Mouse (Mus musculus) adrenal gland, adult 18-20 months (tissue): ENCODE measurements around the gene Ubb. TPM values are rescaled to one million over a fixed set of nuclear protein-coding genes. Genes with fewer than 3 reads are reported as not detected.

Source experiments
- DNase-seq, 2 experiments: peaks; one replicate each; pipeline ENCODE4 v3.0.0; 2021 to 2022; ENCODE audit warnings: low spot score in 2 of 2
- total RNA-seq, 2 experiments: library from RNA; stranded (reverse); gene quantifications; 1 replicate in 1 of 2; 2 replicates in 1 of 2; pipeline ENCODE4 v1.2.3; 2021

The Ubb gene
- total RNA-seq, 2 experiments from 2014 or later, result 1,040 to 1,434 TPM

DNA sequence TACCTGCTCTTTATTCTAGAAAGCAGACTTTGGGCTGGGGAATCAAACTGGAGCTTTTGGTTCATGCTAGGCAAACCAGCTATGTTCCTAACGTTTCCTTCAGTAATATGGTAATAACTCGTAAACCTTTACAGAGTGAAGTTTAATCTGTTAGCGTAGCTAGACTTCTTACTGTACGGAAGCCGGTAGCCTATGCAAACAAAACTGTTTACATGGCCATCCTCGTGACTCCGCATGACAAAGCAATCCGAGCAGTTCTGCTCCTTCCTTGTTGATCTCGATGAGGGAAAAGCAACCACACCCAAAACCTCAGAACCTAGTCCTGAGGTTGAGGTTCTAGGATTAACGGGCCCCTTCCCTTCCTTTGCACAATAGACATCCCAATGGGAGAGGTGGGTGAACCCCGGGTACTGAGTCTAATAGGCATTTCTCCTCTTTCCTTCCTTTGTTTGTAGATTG lies 715 bp upstream of the Ubb start:
- peak; percentile 41 to 49 for DNase-seq

DNA sequence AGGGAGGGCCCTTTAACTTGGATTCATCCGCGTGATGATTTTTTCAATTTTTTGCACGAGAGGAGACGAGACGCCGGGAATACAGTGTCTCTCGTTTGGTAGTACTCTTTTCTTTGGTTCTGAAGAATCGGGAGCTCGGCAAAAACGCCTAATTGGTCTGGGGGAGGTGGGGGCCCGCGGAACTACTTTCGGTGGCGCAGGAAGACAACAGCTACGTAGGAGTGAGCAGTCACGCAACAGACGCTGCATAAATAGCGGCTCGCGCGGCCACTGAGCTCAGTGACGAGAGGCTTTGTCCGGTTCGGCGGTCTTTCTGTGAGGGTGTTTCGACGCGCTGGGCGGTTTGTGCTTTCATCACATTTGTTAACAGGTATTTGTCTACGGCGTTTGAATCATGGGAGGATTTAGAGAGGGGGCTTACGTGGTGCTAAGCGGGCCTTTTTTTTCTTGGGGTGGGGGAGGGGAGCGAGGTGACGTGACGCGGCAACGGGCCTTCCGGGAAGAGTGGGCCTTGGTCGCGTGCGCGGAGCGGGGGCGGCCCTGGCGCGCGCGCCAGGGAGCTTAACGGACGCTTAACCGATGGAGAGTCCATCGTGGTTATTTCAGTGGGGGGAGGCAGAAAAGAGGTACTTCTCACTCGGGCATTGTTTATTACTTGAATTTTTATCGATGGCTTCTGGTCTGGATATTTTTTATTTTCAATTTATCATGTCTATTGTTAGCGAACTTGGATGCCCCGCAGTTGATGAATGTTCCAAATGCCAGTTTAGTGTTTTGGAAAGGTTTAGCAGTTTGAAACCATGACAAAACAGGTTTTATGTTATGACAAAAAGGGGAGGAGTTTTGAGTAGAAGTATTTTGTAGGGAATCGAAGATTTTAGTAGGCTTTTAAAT lies 502 bp downstream of the Ubb start:
- DNase-seq, result peak; percentile 93

DNA sequence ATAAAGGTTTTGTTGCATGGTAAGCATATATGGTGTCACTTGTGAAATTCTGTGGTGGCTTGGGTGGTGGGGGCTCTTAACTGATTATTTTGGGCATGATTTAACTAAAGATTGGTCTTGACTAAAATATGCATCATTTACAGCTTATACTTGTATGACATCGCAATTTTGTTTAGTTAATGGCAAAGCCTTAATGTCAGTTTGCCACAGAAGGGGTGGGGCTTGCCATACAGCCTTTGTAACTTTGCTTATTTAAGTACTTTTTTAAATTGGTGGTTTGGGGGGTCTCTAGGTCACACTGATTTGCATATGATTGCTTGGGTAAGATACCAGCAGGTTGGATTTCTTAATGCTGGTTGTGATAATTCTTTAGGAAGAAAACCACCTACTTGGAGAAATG lies 2.2 kb downstream of the Ubb start:
- no peak for DNase-seq

DNA sequence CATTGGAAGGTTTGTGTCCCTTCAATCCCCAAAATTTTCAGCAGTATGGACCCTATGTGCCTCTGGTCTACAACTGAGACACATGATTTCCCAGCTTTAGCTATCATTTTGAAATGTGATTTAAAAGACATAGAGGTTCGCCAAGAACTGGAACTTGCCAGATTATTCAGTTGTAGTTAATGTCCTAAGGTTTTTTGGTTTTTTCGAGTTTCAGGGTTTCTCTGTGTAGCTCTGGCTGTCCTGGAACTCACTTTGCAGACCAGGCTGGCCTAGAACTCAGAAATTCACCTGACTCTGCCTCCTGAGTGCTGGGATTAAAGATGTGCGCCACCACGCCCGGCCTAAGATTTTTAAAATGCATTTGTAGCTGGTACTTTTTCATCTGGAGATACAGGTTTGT lies 2.7 kb downstream of the Ubb start:
- no peak for DNase-seq

DNA sequence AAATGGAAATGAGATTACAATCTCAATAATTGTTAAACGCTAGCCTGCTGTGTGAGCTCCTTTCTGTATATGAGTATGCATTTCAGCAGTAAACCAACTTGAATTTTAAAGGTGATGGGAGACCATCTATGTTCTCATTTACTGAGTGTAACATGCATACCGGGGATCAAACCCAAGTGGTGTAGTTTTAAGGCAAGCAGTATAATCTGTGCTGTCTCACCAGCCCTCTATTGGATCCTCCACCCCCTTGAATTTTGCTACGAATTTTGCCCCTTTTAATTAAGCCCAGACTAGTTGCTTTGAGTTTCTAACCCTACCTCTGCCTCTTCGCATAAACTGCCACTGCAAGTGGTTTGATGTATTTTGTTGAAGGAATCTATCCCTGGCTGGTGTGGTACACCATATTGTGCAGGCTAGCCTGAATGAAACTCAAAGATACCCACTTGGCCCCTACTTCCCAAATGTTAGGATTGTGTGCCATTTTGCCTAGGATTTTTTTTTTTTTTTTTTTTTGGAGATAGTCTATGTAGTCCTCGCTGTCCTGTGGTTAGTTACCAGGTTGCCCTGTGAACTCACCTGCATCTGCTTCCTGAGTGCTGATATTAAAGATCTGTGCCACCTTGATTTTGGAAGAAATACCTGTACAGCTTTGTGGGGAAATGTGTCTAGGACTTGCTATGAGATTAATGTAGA lies 3.3 kb downstream of the Ubb start:
- no peak for DNase-seq

DNA sequence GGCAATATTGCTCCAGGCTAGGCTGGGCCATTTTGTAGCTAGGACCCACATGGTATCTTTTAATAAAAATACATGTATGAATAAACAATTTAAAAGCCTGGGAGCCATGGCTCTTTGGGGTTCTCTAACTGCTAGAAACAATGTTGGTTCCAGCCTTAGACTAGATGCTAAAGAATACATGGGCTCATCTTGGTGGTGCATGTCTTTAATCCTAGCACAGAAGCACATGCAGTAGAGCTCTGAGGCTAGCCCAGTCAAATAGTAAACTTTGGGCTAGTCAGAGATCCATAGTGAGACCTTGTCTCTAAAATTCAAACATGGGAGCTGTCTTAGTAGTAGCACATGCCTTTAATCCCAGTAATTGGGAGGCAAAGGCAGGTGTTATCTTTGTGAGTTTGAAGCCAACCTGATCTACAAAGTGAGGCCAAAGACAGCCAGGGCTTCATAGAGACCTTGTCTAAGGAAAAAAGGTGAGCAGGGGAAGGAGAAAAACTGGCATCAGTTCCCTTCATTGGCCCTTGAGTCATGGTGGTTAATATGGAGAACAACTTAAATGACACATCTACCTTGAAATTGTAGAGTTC lies 4.1 kb downstream of the Ubb start:
- DNase-seq, result no peak

DNA sequence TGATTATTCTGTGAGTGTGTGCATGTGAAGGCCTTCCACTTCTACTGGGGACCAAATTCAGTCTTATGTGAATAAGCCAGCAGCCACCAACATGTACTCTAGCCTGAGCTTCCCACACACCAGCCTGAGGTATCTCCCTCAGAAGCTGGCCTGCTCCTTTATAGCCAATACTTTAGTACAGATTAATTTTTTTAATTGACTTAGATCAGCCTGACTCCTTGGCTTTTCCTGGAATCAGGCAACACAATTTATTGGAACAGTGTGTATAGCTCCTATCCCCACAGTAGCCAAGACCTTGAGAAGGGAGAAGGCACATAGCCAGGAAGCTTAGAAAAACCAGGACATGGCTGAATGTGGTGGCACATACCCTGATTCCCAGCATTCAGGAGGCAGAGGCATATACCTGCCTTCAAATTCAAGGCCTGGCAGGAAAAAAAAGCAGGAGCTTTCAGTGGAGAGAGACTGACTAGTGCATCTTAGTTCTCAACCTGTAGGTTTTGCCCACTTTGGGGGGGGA lies 5.0 kb downstream of the Ubb start:
- no peak for DNase-seq

DNA sequence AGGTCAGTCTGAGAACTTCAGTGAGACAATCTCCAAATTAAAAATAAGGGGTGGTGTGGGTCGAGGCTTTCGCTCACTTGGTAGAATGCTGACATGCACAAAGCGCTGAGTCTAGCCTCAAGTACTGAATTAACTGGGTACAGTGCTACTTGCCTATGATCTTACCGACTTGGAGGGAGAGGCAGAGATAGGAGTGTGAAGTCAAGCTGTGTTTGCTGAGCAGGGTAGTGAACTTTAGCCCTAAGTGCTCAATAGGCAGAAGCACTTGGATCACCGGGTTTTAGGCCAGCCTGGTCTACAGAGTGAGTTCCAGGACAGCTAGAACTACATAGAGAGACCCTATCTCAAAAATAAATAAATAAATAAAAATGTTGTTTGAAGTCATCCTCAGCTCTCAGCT lies 6.2 kb downstream of the Ubb start:
- DNase-seq, result no peak

DNA sequence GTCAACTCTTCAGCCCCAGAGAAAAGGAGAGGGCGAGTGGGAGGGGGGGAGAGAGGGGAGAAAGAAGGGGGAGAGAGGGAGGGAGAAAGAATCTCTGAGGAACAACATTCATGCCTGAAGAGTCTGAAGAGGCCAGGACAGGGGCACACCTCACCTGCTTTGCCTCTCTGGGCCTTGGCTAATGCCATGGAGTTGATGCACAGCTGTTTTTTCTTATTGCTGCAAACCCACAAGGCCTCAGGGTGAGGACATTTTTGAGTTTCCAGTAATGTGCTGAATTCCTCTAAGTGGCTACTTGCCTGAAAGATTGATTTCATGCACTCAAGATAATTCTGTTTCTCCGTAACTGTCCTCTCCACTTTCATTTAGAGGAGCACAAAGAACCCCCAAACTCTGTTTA lies 7.2 kb downstream of the Ubb start:
- no peak for DNase-seq

DNA sequence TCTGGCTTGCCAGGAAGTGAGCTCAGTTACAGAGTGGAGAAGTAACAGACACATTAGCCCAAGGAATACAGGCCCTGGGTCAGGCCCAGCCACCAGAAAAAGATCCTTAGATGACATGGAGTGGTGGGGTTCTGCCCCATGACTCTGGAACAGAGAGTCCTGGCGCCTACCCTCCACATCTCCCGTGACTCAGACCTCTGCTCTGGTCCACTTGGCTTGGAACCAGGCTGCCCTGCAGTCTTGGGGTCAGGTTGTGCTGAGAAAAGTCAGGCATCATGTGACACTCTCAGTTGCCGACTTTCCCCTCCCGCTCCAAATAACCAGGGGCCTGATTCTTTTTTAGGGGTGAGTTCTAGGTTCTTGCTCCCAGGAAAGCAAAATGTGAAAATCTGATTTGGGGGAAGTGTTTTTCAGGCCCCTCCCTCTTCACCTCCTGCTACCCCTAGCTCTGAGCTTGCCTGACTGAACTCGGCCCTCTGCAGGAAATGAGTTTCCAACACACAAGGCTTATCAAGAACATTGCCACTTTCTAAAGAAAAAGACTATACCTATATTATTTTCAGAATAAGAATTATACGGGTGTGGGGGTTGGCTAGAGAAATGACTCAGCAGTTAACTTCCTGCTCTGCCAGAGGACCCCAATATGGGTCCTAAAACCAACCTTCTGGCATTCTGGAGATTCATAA lies 8.1 kb downstream of the Ubb start:
- DNase-seq, result peak in 1 of 2 experiments; percentile 61

DNA sequence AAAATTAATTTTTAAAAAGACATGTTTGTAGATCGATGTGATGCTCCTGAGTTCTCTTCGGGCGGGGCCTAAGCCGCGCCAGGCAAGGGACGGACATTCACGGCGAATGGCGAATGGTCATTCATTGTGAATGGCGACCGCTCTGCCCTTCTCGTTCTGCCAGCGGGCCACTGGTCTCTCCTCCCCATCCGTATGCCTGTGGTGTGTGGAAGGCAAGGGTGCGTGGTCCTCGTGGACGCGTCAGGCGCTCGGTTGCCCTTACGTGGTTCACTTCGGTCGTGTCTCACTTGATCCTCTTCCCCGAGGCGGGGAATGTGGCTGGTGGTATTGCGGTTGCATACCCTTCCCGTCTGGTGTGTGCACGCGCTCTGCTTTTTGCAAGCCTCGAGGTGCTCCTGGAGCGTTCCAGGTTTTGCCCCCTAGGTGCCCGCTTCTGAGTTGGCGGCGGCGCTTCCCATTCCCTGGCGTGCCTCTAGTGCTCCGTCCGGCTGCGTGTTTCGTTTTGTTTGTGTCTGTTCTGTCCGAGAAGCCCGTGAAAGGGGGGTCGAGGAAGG lies 9.6 kb downstream of the Ubb start:
- peak in 1 of 2 experiments; percentile 39 for DNase-seq

DNA sequence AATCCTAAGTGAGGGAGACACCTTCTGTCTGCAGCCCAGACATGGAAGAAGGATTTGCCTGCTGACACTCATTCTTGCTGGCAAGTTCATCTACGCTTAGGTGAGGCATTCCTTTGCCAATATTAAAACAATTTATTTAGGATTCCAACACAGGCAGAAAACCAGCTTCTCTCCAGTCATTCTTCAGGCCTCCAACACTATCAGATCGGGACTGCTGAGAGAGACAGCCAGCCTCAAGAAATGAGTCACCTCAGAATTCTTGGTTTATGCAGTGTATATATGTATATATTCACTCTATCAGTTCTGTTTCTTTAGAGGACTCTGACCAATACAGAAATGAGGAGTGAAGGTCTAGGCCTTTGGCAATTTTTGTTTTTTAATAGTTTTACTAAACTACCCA lies 12.6 kb downstream of the Ubb start:
- DNase-seq, result no peak

DNA sequence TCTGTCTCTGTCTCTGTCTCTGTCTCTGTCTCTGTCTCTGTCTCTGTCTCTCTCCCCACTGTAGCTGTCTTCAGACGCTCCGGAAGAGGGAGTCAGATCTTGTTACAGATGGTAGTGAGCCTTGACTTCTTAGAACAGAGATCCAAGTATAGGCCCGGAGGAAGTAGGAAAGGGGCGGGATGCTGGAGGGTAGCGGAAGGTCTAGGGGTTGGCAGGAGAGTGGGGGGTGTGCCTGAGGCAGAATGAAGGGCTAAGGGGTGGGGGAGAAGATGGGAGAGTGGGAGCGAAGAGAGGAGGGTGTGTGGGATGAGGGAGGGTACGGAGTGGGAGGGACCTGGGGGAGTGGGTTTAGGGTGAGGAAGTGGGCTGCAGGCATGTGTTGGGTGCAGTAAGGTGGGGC lies 14.8 kb downstream of the Ubb start:
- no peak for DNase-seq

DNA sequence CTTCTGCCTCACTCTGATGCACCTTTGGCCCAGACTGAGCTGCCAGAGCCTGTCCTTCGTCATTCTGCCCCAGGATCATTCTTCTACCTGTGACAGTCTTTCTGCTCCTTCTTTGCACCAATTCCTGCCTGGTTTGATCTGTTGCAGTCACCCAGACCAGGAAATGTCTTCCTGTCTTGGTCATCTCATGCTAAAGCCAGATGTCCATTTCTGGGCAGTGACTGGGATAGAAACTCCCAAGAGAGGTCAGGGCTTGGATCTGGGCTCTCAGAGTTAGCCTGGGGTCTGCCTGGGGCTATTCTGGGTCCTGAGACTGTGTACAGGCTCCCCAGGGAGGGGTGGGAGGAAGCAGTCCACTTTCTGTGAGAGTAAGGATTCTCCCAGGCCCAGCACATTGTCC lies 15.2 kb downstream of the Ubb start:
- DNase-seq, result no peak

DNA sequence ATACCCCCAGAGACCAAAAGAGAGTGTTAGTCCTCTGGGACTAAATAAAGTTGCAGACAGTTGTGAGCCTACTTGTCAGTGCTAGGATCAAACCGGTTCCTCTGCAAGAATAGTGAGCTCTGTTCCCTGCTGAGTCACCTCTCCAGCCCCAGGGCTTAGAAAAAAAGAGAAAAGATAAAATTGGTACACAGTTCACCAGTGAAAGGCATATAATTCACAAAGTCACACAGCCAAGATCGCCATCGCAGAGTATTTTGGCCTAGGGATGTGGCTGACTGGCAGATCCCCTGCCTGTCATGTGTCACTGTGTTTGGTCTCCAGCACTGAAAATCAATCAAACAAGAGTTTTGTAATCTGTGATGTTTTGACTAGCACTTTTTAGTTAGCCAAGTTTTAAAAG lies 17.3 kb downstream of the Ubb start:
- DNase-seq, result no peak

DNA sequence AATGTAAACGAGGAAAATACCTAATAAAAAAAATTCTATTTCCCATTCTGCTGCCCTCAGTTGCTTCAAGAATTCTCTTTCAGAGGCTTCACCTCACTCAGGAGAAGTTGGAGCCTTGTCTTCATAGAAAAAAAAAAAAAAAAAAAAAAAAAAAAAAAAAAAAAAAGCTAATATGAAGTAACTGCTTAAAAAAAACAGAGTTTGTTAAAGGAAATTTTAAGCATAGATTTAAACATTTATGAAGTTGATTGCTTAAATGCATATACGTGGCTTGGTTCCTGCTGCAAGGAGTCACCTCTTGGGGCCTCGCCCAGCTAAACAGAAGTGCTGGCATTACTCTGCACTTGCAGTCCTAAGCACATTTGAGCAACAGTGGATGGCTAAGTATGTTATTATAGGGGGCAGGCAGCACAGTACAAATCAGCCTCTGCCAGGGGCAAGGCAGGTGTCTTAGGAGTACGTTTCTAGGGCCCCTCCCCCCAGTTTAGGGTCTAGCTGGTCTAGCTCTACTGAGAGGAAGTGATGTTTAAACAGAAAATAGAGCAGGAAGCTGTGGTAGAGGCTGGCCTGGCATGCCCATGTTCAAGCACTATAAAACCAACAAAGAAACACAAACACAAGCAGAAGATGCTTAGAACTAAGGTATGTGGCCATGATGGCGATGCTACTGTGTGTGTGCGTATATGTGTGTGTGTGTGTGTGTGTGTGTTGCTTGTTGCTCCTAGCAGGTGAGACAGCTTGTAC lies 23.2 kb downstream of the Ubb start, which contains the start of gene Trpv2:
TSS of gene Trpv2 (plus strand) at position 528 of the 744 bp plus-strand sequence.
- DNase-seq, result no peak

DNA sequence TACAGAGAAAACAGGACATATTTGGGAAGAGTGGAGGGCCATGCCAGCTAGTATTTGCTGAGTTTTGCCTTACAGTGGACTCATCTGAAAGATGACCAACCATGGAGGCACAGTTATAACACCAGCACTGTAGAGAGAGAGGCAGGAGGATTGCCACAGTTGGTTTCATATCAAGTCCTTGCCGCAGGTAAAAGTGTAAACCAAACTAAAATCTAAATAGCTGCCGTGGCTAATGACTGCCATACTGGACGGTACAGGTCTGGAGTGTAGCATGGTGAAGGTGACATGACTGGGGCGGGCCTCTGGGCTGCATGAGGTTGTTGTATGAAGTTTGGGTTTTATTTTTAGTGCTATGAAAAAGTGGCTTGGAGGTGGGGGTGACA lies 23.7 kb downstream of the Ubb start:
- DNase-seq, result no peak

DNA sequence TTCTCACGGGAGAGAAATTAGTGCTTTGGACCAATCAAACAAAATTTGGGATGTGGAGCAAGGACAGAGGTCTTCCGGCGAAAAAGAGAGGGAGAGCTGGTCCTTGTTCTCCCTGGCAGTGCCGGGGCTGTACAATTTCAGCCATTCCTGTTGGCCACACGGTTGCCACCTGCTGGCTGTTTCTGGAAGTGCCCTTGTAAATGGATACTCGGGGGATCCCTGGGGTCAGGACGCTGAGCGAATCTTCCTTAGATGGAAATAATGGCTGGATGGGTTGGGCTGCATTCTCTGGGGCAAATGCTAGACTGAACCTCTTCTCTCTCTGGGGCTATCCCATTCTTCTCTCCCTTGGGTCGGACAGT lies 24.3 kb downstream of the Ubb start:
- peak; percentile 89 to 90 for DNase-seq

DNA sequence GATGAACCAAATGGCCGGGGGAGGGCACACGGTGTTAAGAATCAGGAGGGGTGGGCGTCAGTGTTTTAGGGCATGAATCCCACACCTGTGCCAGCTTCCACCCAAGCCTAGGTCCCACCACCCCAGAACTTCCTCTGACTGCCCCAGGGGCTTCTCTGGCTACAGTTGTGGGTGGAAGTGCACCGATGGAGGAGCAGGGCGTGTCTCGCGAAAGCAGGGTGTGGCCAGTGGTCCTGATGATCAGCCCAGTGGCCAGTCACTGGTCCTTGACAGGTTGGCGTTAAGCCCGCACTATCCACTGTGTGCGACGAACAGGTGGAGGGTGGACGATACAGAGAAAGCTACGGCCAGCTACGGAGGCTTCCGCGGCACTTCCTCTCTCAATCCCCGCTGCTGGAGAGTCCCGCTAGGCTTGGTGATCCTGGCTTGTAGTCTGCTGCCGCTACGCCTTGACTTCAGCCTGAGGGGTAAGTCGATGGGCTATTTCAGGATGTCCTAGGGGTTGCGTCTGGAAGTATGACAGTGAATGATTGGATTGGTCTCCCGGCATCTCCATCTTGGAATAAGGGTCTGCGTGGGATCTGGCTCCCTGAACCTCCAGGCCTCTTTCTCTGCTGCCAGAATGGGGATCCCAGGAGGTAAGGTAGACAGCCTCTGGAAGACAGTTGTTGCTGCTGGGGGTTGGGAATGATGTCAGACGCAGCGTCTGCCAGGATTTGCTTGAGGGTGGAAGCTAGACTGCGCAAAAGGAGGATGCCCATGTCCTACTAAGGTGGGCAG lies 24.9 kb downstream of the Ubb start:
- peak; percentile 32 to 42 for DNase-seq
